Mouse (Mus musculus): Measurements from ENCODE around the gene 0610009B22Rik.

DNA sequence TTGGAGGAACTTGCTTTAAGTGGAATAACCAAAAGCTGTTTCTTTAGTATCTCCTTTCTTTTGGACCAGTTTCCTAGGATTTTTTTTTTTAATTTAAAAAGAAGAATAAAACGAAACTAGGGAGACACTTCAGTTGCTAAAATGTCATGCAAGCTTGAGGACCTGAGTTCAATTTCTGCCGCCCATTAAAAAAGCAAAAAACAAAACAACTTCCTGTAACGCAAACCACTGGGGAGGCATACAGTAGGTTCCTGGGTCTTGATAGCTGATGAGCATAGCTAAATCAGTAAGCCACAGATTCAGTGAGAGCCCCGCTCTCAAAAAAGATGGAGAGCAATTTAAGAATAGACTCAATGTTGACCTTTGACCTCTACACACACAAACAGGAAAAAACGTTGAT, 50.2 kb downstream of the 0610009B22Rik start:
- TF ChIP-seq POLR2A (IDR thresholded peaks at IDR 0.05; ENCODE audit: low read depth, low read length) (no peak), CTCF (conservative IDR thresholded peaks at IDR 0.05; ENCODE audit: insufficient read depth, insufficient read length, low read depth, low read length) (no peak)
